ENCODE assay signal across 12 mouse cellular contexts in genomic region chr13:9767279-9767678, GRCm38 (mm10). TPM values are rescaled to one million over a fixed set of nuclear protein-coding genes. Genes with fewer than 3 reads are reported as not detected.
DNase-seq lines count a peak whose midpoint lies in the region; ATAC-seq and TF ChIP-seq lines count a peak whose summit lies in the region.
"Had no signal": no experiment of that assay in that cellular context is flagged by ENCODE, and none has a peak within 500 bp of the region (broad histone marks: within the 10 kb centered on the region; RNA-seq: fewer than 3 reads in every experiment).

No protein-coding gene starts in this region.

- peak overlapping the region; percentile 33; the same call in 1 of the 2 replicates for H3K4me2 ChIP-seq in embryonic facial prominence, embryonic 13.5 days

- 21% methylated on average over 5 of the region's 5 CpGs for WGBS in embryonic facial prominence, embryonic 13.5 days

- H3K27me3 ChIP-seq in embryonic facial prominence, embryonic 13.5 days, result no peaks in the 10 kb centered on the region
- no peaks in the 10 kb centered on the region for H3K27me3 ChIP-seq in splenic B cell, adult 2 months (ENCODE audit: control insufficient read depth, insufficient read depth, low read length, poor library complexity, severe bottlenecking)

- H3K4me1 ChIP-seq in embryonic facial prominence, embryonic 13.5 days, result peaks cover 32% of the 10 kb centered on the region

- no peak for ATAC-seq in embryonic facial prominence, embryonic 13.5 days (ENCODE audit: insufficient number of reproducible peaks, insufficient read depth, low FRiP score, low TSS enrichment, low read depth)

- no peaks in the 10 kb centered on the region for H3K9me3 ChIP-seq in embryonic facial prominence, embryonic 13.5 days

- TF ChIP-seq CTCF in gastrocnemius, adult 2 months (IDR thresholded peaks at IDR 0.05), result no peak

- H3K27ac ChIP-seq in gastrocnemius, adult 2 months, result peak overlapping the region; percentile 31; the same call in 1 of the 2 replicates
- peak overlapping the region; percentile 28; the same call in 1 of the 2 replicates for H3K27ac ChIP-seq in embryonic facial prominence, embryonic 13.5 days

- H3K9ac ChIP-seq in embryonic facial prominence, embryonic 13.5 days, result no peak overlapping the region

- intact Hi-C loops in gastrocnemius, adult 2 months (cut with DNase I), result loop anchor here (5.0 kb wide), 1 partner anchor 85 kb away; no protein-coding TSS in a partner anchor
- intact Hi-C loops in gastrocnemius, postnatal 14 days (cut with DNase I; ENCODE audit: low total_unique reads), result no loop called here

- H3K36me3 ChIP-seq in embryonic facial prominence, embryonic 13.5 days, result no peaks in the 10 kb centered on the region
- no peaks in the 10 kb centered on the region for H3K36me3 ChIP-seq in splenic B cell, adult 2 months (ENCODE audit: control insufficient read depth, insufficient read depth, low read length, poor library complexity, severe bottlenecking)

- H3K4me3 ChIP-seq in gastrocnemius, adult 2 months, result no peak overlapping the region
- H3K4me3 ChIP-seq in embryonic facial prominence, embryonic 13.5 days, result no peak overlapping the region

- DNase-seq in gastrocnemius, adult 2 months, result no peak
- no peak for DNase-seq in gastrocnemius, postnatal 14 days
- peak; percentile 16 to 29 for DNase-seq in spleen, postnatal 36 days (ENCODE audit: low spot score in 2 of 2)
- no peak for DNase-seq in spleen, postnatal 4 days (ENCODE audit: low spot score in 2 of 2)
- peak; percentile 74 for DNase-seq in splenic B cell, adult 2 months (ENCODE audit: low read depth, low spot score)
- no peak for DNase-seq in urinary bladder, adult 2 months (ENCODE audit: low spot score)
- no peak for DNase-seq in ovary, adult 18-20 months (ENCODE audit: low spot score)
- DNase-seq: cerebellum, postnatal 25 days; kidney, postnatal 14 days; lung, adult 18-20 months; right cerebral cortex, postnatal 4 days had no signal

RNA-seq across cellular contexts. Expression of gene Zmynd11, which starts 2.1 kb away (rescaled TPM):
- 100 to 1,000 TPM in 1 of 2 experiments, 10 to 100 TPM in 1; 94.2 to 104 TPM for total RNA-seq in gastrocnemius, adult 2 months (2021)
- 10 to 100 TPM; 61.3 to 67.9 TPM for total RNA-seq in gastrocnemius, postnatal 14 days (2021)
- 119 and 140 TPM in 2 replicates for polyA plus RNA-seq in embryonic facial prominence, embryonic 13.5 days (2015; fragmentation: Nextera tagmentation; extraction: Ambion mirVana)
- polyA plus RNA-seq in urinary bladder, adult 2 months (2012; rRNA removed), result 150 and 167 TPM in 2 replicates

Comparison
In these comparisons a context has a peak if more than half of its experiments do, and no peak if none do; other contexts are left out.
1. DNase-seq: peak in spleen, postnatal 36 days (2 of 2) and splenic B cell, adult 2 months (single experiment); none in gastrocnemius, adult 2 months (single experiment), gastrocnemius, postnatal 14 days (single experiment), spleen, postnatal 4 days (0 of 2), urinary bladder, adult 2 months (single experiment) and ovary, adult 18-20 months (single experiment).